Mouse (Mus musculus) bone marrow, adult 2 months (tissue): ENCODE data around the gene Nhej1. TPM values are rescaled to one million over a fixed set of nuclear protein-coding genes. Genes with fewer than 3 reads are reported as not detected.

Experiments
- H3K27ac ChIP-seq: fragments of 200-500 bp; 2 replicates; pipeline ENCODE4 v1.5.1; 2012; ENCODE audit warnings: low read depth, mild to moderate bottlenecking, control low read depth, inconsistent platforms, low read length; ENCODE audit not compliant: control insufficient read depth, poor library complexity, insufficient read depth
- H3K4me1 ChIP-seq: fragments of 200-500 bp; 2 replicates; pipeline ENCODE4 v1.6.1; 2011; ENCODE audit warnings: low read length; ENCODE audit not compliant: control insufficient read depth, insufficient read depth
- H3K4me3 ChIP-seq: fragments of 200-500 bp; replicated peaks from 2 replicates; pipeline ENCODE3; 2011; ENCODE audit warnings: mild to moderate bottlenecking, low read depth, low read length, control low read depth; ENCODE audit not compliant: control insufficient read depth
- CTCF ChIP-seq: fragments of 200-500 bp; IDR thresholded peaks from 2 replicates; pipeline ENCODE4 v1.5.1; 2011; ENCODE audit warnings: low read length, control low read depth; ENCODE audit not compliant: control insufficient read depth, insufficient read depth
- POLR2A ChIP-seq: fragments of 200-500 bp; IDR thresholded peaks from 2 replicates; pipeline ENCODE4 v1.6.1; 2011; ENCODE audit warnings: low read depth, mild to moderate bottlenecking, control low read depth, low read length, borderline replicate concordance; ENCODE audit not compliant: control insufficient read depth
- WGBS: fragments of 180-500 bp; shearing (Covaris S2); methylation state at CpG from one replicate; pipeline ENCODE4 v1.1.7; 2018; 5-methylcytosine and 5-hydroxymethylcytosine counted together
- polyA plus RNA-seq: library from polyadenylated mRNA; stranded (reverse); fragments of >200 nt; gene quantifications from 2 replicates; pipeline ENCODE4 v1.2.4, GENCODE M21; 2011; ENCODE audit warnings: low replicate concordance; ENCODE audit not compliant: missing spikeins, insufficient read depth, insufficient read length

The Nhej1 gene
- polyA plus RNA-seq, 1 experiment, result 11.6 TPM

DNA sequence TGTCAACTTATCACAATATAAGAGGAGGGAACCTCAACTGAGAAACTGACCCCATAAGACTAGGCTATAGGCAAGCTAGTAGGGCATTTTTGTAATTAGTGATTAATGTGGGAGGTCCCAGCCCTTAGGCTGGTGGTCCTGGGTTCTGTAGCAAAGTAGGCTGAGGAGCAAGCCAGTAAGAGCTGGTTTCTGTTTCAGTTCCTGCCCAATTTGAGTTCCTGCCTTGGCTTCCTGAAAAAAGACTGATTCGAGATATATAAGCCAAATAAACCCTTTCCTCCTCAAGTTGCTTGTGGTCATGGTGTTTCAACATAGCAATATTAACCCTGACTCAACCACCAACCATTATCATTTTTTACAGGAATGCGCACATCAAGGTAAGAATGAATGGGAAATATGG lies 127.8 kb downstream of the Nhej1 start:
- TF ChIP-seq POLR2A (no peak), CTCF (no peak)
- H3K27ac ChIP-seq, result no peak overlapping the region
- no peaks in the 10 kb centered on the region for H3K4me1 ChIP-seq
- H3K4me3 ChIP-seq, result no peak overlapping the region
- WGBS, result 28% methylated on average over 2 of the region's 2 CpGs

DNA sequence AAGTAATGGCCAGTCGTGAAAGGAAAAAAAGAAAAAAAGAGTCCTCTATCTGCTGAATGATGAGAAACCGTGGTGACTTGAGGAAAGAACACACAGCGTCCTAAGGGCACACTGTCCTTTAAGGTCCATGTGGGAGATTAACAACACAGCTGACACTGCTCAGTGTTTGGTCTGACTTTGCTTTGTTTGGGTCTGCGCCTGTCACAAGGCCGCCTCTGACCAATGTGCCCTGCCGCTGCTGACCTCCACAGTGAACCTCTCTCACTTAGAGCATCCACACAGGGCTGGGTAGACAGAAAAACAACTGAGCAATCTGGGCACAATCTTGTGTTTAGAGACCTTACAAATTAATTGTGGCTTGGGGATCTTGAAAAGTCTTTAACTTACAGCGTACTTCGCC lies 148.0 kb downstream of the Nhej1 start:
- H3K4me1 ChIP-seq, result no peaks in the 10 kb centered on the region
- 89% methylated on average over 8 of the region's 8 CpGs for WGBS
- H3K4me3 ChIP-seq, result no peak overlapping the region
- no peak overlapping the region for H3K27ac ChIP-seq
- TF ChIP-seq POLR2A, result no peak
- no peak for TF ChIP-seq CTCF

DNA sequence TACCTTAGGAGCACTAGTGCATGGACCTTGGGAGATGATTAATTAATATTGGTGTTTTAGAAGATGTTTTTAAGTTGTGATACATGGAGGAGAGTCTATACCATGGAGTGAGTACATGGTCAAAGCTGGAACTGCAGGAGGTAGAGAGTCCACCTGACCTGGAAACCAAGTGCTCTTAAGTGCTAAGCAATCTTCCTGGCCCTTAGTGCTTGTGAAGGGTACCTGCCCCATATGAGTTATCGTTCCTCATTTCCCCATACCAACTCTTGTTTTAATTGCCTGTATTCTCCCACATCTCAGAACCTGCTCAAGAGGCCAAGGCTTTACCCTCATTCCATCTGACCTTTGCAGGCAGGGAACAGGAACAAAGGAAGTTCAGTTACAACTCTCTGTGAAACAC lies 149.1 kb downstream of the Nhej1 start:
- H3K4me3 ChIP-seq, result no peak overlapping the region
- 81% methylated on average over 1 of the region's 1 CpGs for WGBS
- no peak overlapping the region for H3K27ac ChIP-seq
- TF ChIP-seq CTCF, result no peak
- no peak for TF ChIP-seq POLR2A
- H3K4me1 ChIP-seq, result no peaks in the 10 kb centered on the region

DNA sequence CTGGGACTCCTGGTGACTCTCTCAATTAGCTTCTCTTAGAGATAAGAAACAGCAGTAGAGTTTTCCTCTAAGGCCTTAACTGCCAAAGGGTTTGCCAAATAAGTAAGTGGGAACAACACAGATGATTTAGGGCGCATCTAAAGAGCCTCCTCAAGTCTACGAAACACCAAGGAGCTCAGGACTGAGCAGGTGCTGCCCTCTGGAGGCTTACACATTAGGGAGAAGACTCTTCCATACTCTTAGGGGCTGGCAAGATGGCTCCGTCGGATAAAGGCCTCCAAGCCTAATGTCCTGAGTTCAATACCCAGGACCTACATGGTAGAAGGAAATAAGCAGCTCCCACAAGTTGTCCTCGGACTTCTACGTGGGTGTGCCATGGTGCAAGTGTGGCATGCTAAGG lies 151.4 kb downstream of the Nhej1 start:
- Histone ChIP-seq H3K4me1 (no peaks in the 10 kb centered on the region), H3K27ac (no peak overlapping the region), H3K4me3 (no peak overlapping the region)
- WGBS, result 84% methylated on average over 6 of the region's 6 CpGs
- no peak for TF ChIP-seq POLR2A
- TF ChIP-seq CTCF, result no peak

DNA sequence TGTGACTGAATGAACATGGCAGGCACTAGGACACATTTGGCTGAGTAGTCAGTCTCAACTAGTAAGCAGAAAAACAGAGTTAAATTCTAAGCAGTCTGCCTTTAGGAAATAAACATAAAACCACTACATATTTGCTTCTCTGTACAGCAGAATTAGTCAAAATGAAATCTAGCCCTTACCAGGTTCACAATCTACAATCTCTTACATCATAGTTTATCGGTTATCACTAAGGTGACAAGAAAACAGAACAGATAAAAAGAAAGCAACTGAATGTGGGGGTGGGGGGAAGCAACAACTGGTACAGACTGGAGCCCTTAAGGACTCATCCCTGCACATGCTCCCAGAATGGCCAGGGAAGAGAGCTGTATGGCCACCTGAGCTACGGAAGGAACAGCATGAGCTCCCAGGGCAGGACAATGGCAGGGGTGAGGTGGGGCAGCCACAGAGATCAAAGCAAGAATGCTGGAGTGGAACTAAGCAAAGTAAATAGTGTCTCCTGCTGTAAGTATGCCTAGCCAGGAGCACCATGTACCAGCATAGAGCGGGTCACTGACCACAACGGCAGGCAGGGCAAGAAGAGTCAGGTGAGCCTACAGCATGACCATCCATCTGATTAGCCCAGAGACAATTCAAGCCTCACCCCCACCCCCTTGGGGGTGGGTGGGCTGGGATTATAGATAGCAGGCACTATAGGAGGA lies 153.5 kb downstream of the Nhej1 start:
- 86% methylated on average over 4 of the region's 4 CpGs for WGBS
- Histone ChIP-seq H3K27ac (no peak overlapping the region), H3K4me3 (no peak overlapping the region), H3K4me1 (no peaks in the 10 kb centered on the region)
- TF ChIP-seq CTCF, result no peak
- no peak for TF ChIP-seq POLR2A

DNA sequence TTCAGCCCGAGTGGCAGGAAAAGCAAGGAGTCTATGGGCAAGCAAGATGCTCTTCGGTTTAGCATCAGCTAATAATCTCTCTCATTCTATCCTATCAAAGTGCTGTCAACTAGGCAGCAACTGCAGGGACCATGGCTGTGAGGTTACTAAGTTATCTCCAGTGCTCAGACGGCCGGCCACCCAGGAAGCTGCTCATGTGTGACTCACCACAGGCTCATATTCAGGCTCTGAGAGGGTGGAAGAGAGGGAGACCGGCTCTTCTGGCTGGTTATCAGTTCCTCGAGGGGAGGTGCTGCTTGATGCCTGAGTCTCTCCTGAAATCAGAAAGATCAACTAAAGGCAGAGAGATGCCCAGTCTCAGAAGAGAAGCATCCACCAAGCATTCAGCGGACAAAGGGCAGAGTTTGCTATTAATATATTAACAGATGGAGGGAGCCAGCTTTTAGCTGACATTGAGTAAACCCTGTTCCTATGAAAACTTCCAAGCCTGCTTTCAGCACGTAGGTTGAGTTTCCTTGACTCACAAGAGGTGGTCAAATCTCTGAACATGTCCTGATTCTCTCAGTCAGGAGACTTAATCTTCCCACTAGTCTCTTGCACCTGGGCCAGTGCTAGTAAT lies 156.9 kb downstream of the Nhej1 start:
- WGBS, result 66% methylated on average over 8 of the region's 8 CpGs
- no peak overlapping the region for H3K27ac ChIP-seq
- no peak for TF ChIP-seq POLR2A
- no peak overlapping the region for H3K4me3 ChIP-seq
- no peaks in the 10 kb centered on the region for H3K4me1 ChIP-seq

DNA sequence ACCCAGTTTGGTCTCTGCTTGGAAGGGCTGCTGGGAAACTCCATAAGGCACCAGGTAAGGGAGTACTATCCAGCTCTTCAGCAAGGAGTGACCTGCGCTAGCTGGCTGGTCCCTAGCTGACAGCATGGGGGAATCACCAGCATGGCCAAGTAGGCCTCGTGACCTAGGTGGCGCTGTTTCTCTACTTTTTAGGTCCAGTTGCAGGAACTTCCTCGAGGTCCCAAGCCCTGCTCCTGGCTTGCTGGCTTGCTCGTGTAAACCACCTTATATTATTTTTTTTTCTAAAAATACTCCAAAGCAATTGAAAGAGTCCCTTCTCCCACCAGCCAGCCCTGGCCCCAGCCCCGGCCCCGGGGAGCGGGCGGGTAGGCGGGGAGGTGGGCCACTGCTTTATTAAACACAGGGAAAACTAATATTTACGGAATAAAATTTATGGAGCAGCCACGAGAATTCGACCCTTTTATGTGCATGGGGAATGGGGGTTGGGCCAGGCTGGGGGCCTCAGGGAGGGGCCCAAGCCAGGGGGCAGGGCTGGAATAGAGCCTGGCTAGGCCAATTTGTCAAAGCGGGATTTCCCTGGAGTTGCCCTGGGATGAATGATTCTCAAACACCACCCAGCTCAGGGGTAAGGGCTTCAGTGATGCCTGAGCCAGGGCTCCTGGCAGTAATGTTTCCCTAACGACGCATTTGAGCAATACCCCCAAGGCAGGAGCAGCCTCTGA lies 160.3 kb downstream of the Nhej1 start:
- Histone ChIP-seq H3K4me3 (no peak overlapping the region), H3K4me1 (no peaks in the 10 kb centered on the region), H3K27ac (no peak overlapping the region)
- peak; percentile 71 for TF ChIP-seq CTCF
- TF ChIP-seq POLR2A, result no peak
- WGBS, result 35% methylated on average over 16 of the region's 16 CpGs

DNA sequence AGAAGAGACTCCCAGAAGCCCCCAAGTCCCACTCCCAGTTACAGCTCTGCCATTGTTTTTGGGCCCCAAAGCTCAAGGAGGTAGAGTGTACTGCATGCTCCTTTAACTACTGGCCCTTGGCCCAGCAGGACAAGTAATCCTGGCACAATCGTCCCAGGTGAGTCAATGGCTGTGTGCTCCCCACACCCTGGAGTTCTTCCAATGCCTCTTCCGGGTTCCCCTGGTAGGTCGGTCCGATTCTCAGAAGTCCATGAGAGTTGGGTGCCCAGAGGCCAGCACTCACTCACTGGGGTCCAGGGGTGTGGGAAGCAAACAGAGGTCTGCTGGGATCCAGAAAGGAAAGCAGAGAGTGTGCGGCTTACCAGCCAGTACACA lies 162.2 kb downstream of the Nhej1 start:
- H3K4me1 ChIP-seq, result no peaks in the 10 kb centered on the region
- TF ChIP-seq CTCF, result no peak
- no peak for TF ChIP-seq POLR2A
- no peak overlapping the region for H3K4me3 ChIP-seq
- no peak overlapping the region for H3K27ac ChIP-seq
- 76% methylated on average over 5 of the region's 5 CpGs for WGBS
